Mouse (Mus musculus) hindbrain, embryonic 16.5 days (tissue): ENCODE measurements around the gene Ltbp4. TPM values are rescaled to one million over a fixed set of nuclear protein-coding genes. Genes with fewer than 3 reads are reported as not detected.

ENCODE experiments used
- ATAC-seq: fragments of 200-750 bp; cut with Nextera tagmentation; 2 replicates; pipeline ENCODE4 v1.8.0; 2017; ENCODE audit warnings: moderate TSS enrichment, moderate library complexity
- H3K27ac ChIP-seq: fragments of 300-500 bp; sonication (generic); 2 replicates; pipeline ENCODE4 v1.5.1; 2014; ENCODE audit warnings: low read depth, mild to moderate bottlenecking, control low read depth, low read length, moderate library complexity
- H3K27me3 ChIP-seq: fragments of 300-500 bp; sonication (generic); replicated peaks from 2 replicates; pipeline ENCODE4 v1.6.1; 2014; ENCODE audit warnings: low read length; ENCODE audit not compliant: control insufficient read depth, insufficient read depth
- H3K36me3 ChIP-seq: fragments of 300-500 bp; sonication (generic); 2 replicates; pipeline ENCODE4 v1.6.1; 2014; ENCODE audit warnings: mild to moderate bottlenecking, low read length, moderate library complexity, mixed read lengths; ENCODE audit not compliant: control insufficient read depth, insufficient read depth
- H3K4me1 ChIP-seq: fragments of 300-500 bp; sonication (generic); 2 replicates; pipeline ENCODE4 v1.6.1; 2014; ENCODE audit warnings: low read depth, low read length; ENCODE audit not compliant: control insufficient read depth, insufficient read depth
- H3K4me2 ChIP-seq: fragments of 300-500 bp; sonication (generic); 2 replicates; pipeline ENCODE4 v1.6.1; 2014; ENCODE audit warnings: mild to moderate bottlenecking, low read length, control low read depth, moderate library complexity
- H3K4me3 ChIP-seq: fragments of 300-500 bp; sonication (generic); 2 replicates; pipeline ENCODE4 v1.5.1; 2014; ENCODE audit warnings: mild to moderate bottlenecking, low read length, control low read depth, moderate library complexity
- H3K9ac ChIP-seq: fragments of 300-500 bp; sonication (generic); 2 replicates; pipeline ENCODE4 v1.6.1; 2014; ENCODE audit warnings: low read depth, mild to moderate bottlenecking, control low read depth, low read length, moderate library complexity
- H3K9me3 ChIP-seq: fragments of 300-500 bp; sonication (generic); 2 replicates; pipeline ENCODE4 v1.6.1; 2014; ENCODE audit warnings: mild to moderate bottlenecking, low read length, moderate library complexity; ENCODE audit not compliant: control insufficient read depth
- WGBS: fragments of 180-500 bp; shearing (Covaris S2); extraction: QIAGEN DNeasy Blood & Tissue Kit; methylation state at CpG from one replicate; pipeline ENCODE4 v1.1.7; 2014; 5-methylcytosine and 5-hydroxymethylcytosine counted together
- polyA plus RNA-seq: library from polyadenylated mRNA; unstranded; fragments of >200 nt; fragmentation: Nextera tagmentation; extraction: Ambion mirVana; gene quantifications from 2 replicates; pipeline ENCODE4 v1.2.1, GENCODE M21; 2015

Ltbp4 gene
- polyA plus RNA-seq: 14.1 and 17.2 TPM in 2 replicates

GRCm38 (mm10) chr7:27337175-27337853, at the start of gene Ltbp4:
TSS of gene Ltbp4 (minus strand) at chr7:27337692.
- Histone ChIP-seq H3K9me3 (no peaks in the 10 kb centered on the region), H3K4me2 (peak within 1 kb of the TSS; percentile 61), H3K4me1 (peaks cover 40% of the 10 kb centered on the region), H3K4me3 (peak within 1 kb of the TSS; percentile 37), H3K9ac (peak within 1 kb of the TSS; percentile 50), H3K36me3 (peaks cover 6% of the 10 kb centered on the region; the same call in 1 of the 2 replicates), H3K27me3 (peaks cover 46% of the 10 kb centered on the region), H3K27ac (no peak within 1 kb of the TSS)
- ATAC-seq: no peak
- 3% methylated on average over 31 of the region's 36 CpGs for WGBS

DNA sequence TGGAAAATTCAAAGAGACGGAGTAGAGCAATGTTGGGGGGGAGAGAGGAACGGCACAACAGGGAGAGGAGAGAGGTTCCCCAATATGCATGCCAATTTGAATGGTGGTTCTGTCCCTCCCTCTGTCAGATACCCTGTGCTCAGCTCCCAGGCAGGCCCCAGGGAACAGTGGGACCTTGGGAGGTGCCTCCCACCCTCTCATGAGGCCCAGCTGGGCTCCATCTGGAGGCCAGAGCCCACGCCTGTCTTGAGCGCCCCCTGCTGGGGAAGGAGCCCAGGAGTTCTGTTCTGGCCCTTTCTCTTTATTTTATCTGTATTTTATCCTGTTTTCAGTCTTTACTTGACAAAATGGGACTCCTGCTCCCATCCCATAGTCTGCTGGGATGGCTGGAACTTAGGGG, 47.2 kb upstream of the Ltbp4 start:
- Histone ChIP-seq H3K4me2 (no peak overlapping the region), H3K9me3 (no peaks in the 10 kb centered on the region), H3K27me3 (peaks cover 4% of the 10 kb centered on the region; the same call in 1 of the 2 replicates), H3K27ac (no peak overlapping the region), H3K4me3 (no peak overlapping the region), H3K9ac (no peak overlapping the region), H3K36me3 (no peaks in the 10 kb centered on the region), H3K4me1 (no peaks in the 10 kb centered on the region)
- ATAC-seq: no peak
- 27% methylated on average over 4 of the region's 4 CpGs for WGBS

GRCm38 (mm10) chr7:27384134-27384533, 46.6 kb upstream of the Ltbp4 start:
- Histone ChIP-seq H3K4me1 (no peaks in the 10 kb centered on the region), H3K4me3 (no peak overlapping the region), H3K9me3 (no peaks in the 10 kb centered on the region), H3K36me3 (no peaks in the 10 kb centered on the region), H3K4me2 (no peak overlapping the region), H3K27me3 (peaks cover 4% of the 10 kb centered on the region; the same call in 1 of the 2 replicates), H3K27ac (no peak overlapping the region), H3K9ac (no peak overlapping the region)
- WGBS: 59% methylated on average over 5 of the region's 5 CpGs
- ATAC-seq: peak; percentile 32; the same call in 1 of the 2 replicates

DNA sequence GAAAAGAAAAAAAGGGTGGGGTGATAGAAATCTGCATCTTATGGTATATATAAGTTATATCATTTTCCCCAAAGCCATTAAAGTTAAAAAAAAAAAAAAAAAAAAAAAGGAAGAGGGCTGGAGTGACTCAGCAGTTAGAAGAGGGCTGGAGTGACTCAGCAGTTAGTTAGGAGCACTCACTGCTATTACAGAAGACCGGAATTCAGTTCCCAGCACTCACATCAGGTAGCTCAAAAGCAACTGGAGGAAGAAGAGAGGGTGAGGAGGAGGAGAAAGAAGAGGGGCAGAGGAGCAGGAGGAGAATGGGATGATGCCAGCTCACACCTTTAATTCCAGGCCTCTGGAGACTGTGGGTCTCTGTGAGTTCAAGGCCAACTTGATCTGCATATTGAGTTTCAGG, 45.7 kb upstream of the Ltbp4 start:
- no peaks in the 10 kb centered on the region for H3K4me1 ChIP-seq
- 86% methylated on average over 1 of the region's 1 CpGs for WGBS
- H3K27ac ChIP-seq: no peak overlapping the region
- H3K27me3 ChIP-seq: peaks cover 4% of the 10 kb centered on the region; the same call in 1 of the 2 replicates
- no peak overlapping the region for H3K4me2 ChIP-seq
- no peaks in the 10 kb centered on the region for H3K9me3 ChIP-seq
- no peaks in the 10 kb centered on the region for H3K36me3 ChIP-seq
- no peak overlapping the region for H3K9ac ChIP-seq
- ATAC-seq: no peak
- H3K4me3 ChIP-seq: no peak overlapping the region

- Histone ChIP-seq H3K4me1 (no peaks in the 10 kb centered on the region), H3K9ac (no peak overlapping the region), H3K27ac (no peak overlapping the region), H3K36me3 (no peaks in the 10 kb centered on the region), H3K4me3 (no peak overlapping the region), H3K9me3 (no peaks in the 10 kb centered on the region), H3K4me2 (no peak overlapping the region), H3K27me3 (peaks cover 15% of the 10 kb centered on the region)
- 61% methylated on average over 4 of the region's 4 CpGs for WGBS
- no peak for ATAC-seq
Measured at GRCm38 (mm10) chr7:27381560-27381959, 44.1 kb upstream of the Ltbp4 start.

- no peaks in the 10 kb centered on the region for H3K9me3 ChIP-seq
- no peak overlapping the region for H3K4me2 ChIP-seq
- H3K4me3 ChIP-seq: no peak overlapping the region
- no peaks in the 10 kb centered on the region for H3K36me3 ChIP-seq
- ATAC-seq: no peak
- no peak overlapping the region for H3K27ac ChIP-seq
- 42% methylated on average over 1 of the region's 1 CpGs for WGBS
- H3K9ac ChIP-seq: no peak overlapping the region
- no peaks in the 10 kb centered on the region for H3K4me1 ChIP-seq
- peaks cover 20% of the 10 kb centered on the region for H3K27me3 ChIP-seq
Measured at GRCm38 (mm10) chr7:27381009-27381408, 43.5 kb upstream of the Ltbp4 start.

DNA sequence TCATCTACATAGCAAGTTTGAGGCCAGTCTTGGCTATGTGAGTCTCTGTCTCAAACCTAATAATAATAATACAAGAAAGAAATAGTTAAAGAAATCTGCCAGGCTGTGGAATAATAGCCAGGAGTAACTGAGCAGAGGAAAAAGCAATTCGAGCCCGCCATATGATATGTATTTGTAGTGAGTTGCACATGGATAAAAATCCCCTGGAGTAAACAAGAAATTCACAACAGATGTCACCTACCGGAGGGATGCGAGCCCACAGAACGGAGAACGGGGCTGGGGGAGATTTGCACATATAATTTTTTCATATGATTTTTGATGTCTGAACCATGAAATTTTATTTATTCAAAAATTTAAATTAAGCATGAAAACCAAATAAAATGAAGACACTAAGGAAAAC, 42.3 kb upstream of the Ltbp4 start:
- no peaks in the 10 kb centered on the region for H3K9me3 ChIP-seq
- 74% methylated on average over 6 of the region's 6 CpGs for WGBS
- H3K4me3 ChIP-seq: no peak overlapping the region
- H3K4me1 ChIP-seq: no peaks in the 10 kb centered on the region
- peaks cover 30% of the 10 kb centered on the region for H3K27me3 ChIP-seq
- ATAC-seq: no peak
- H3K27ac ChIP-seq: no peak overlapping the region
- no peak overlapping the region for H3K9ac ChIP-seq
- no peaks in the 10 kb centered on the region for H3K36me3 ChIP-seq
- H3K4me2 ChIP-seq: no peak overlapping the region

DNA sequence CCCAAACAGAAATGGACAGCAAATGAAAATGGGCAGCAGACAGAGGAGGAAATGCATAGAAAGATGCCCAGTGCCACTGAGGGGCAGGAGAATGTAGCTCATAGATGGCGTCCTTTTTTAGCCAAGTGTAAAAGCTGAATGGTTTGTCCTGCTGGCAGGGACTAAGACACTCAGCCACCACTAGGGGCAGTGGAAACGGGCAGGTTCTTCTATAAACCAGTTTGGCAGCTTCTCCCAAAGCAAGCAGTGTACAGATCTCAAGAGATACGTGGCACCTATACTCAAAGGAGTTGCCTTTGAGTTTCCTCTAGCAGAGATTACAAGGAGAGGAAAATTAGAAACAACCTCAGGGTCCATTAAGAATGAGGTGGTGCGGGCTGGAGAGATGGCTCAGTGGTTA, 40.9 kb upstream of the Ltbp4 start:
- H3K9me3 ChIP-seq: no peaks in the 10 kb centered on the region
- H3K9ac ChIP-seq: no peak overlapping the region
- H3K27me3 ChIP-seq: peaks cover 42% of the 10 kb centered on the region
- no peak for ATAC-seq
- no peaks in the 10 kb centered on the region for H3K4me1 ChIP-seq
- 22% methylated on average over 4 of the region's 4 CpGs for WGBS
- no peak overlapping the region for H3K27ac ChIP-seq
- H3K36me3 ChIP-seq: no peaks in the 10 kb centered on the region
- no peak overlapping the region for H3K4me2 ChIP-seq
- H3K4me3 ChIP-seq: no peak overlapping the region

- no peak overlapping the region for H3K27ac ChIP-seq
- no peaks in the 10 kb centered on the region for H3K4me1 ChIP-seq
- no peak overlapping the region for H3K4me3 ChIP-seq
- H3K36me3 ChIP-seq: peaks cover 5% of the 10 kb centered on the region
- H3K9me3 ChIP-seq: peaks cover 2% of the 10 kb centered on the region
- H3K4me2 ChIP-seq: no peak overlapping the region
- no peak overlapping the region for H3K9ac ChIP-seq
- ATAC-seq: no peak
- H3K27me3 ChIP-seq: peaks cover 65% of the 10 kb centered on the region
- 7% methylated on average over 22 of the region's 22 CpGs for WGBS
Measured at GRCm38 (mm10) chr7:27375274-27375673, 37.8 kb upstream of the Ltbp4 start.
